In the genomic region with DNA sequence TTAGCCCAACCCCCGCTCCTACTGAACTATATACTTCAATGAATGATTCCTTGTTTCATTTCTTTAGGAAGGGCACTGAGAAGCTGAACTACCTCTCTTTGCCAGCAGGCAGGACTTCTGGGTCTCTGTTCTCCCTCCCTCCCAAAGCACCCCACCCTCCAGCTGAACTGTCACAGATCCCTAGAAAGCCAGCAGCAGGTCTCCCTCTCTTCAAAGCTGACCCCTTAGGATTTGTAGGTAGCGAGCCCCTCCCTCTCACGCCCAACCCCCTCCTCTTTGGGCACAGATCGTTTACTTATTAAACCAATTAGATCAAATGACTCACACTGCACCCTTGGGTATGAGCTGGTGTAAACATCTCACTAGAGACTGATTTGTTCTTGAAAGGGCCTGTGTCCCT, we compare ENCODE assay signal across 24 mouse cellular contexts. TPM values are rescaled to one million over a fixed set of nuclear protein-coding genes. Genes with fewer than 3 reads are reported as not detected.
DNase-seq lines count a peak whose midpoint lies in the region; ATAC-seq and TF ChIP-seq lines count a peak whose summit lies in the region.
"Had no signal": no experiment of that assay in that cellular context is flagged by ENCODE, and none has a peak within 500 bp of the region (broad histone marks: within the 10 kb centered on the region; RNA-seq: fewer than 3 reads in every experiment).

No protein-coding gene starts in this region.

- no peaks in the 10 kb centered on the region for H3K9me3 ChIP-seq in intestine, embryonic 16.5 days (ENCODE audit: control insufficient read depth, low read length)
- H3K9me3 ChIP-seq in stomach, postnatal 0 days (ENCODE audit: control insufficient read depth, low read length): no peaks in the 10 kb centered on the region
- H3K9me3 ChIP-seq: forebrain, embryonic 15.5 days; heart, embryonic 13.5 days; liver, embryonic 13.5 days; megakaryocyte, embryonic 14.5 days; neural tube, embryonic 12.5 days had no signal

- TF ChIP-seq EP300 in stomach, postnatal 0 days (optimal IDR thresholded peaks at IDR 0.05): no peak

- TF ChIP-seq CTCF in kidney, adult 2 months (conservative IDR thresholded peaks at IDR 0.05; ENCODE audit: insufficient read depth, insufficient read length, low read depth, low read length): no peak
- TF ChIP-seq CTCF in stomach, postnatal 0 days (IDR thresholded peaks at IDR 0.05; ENCODE audit: low read depth): no peak

- no peaks in the 10 kb centered on the region for H3K27me3 ChIP-seq in intestine, embryonic 16.5 days (replicated peaks; ENCODE audit: control insufficient read depth, insufficient read depth, low read length)
- H3K27me3 ChIP-seq in kidney, adult 2 months (replicated peaks; ENCODE audit: control insufficient read depth, insufficient read depth, low read length): no peaks in the 10 kb centered on the region
- H3K27me3 ChIP-seq in stomach, postnatal 0 days (ENCODE audit: control insufficient read depth, insufficient read depth, low read length): no peaks in the 10 kb centered on the region
- H3K27me3 ChIP-seq: forebrain, embryonic 15.5 days; heart, embryonic 13.5 days; liver, embryonic 13.5 days; neural tube, embryonic 12.5 days had no signal

- no peak for TF ChIP-seq POLR2A in kidney, adult 2 months (IDR thresholded peaks at IDR 0.05; ENCODE audit: low read depth, low read length)

- H3K36me3 ChIP-seq in intestine, embryonic 16.5 days (ENCODE audit: control insufficient read depth, insufficient read depth, low read length): no peaks in the 10 kb centered on the region
- H3K36me3 ChIP-seq in kidney, adult 2 months (ENCODE audit: control insufficient read depth, insufficient read depth, low read length): no peaks in the 10 kb centered on the region
- no peaks in the 10 kb centered on the region for H3K36me3 ChIP-seq in stomach, postnatal 0 days (ENCODE audit: control insufficient read depth, insufficient read depth, low read length)
- H3K36me3 ChIP-seq: forebrain, embryonic 15.5 days; heart, embryonic 13.5 days; liver, embryonic 13.5 days; neural tube, embryonic 12.5 days had no signal

- ATAC-seq in intestine, embryonic 16.5 days: peak; percentile 55
- ATAC-seq in stomach, postnatal 0 days (ENCODE audit: low FRiP score, low TSS enrichment): peak; percentile 24; the same call in 1 of the 2 replicates
- ATAC-seq: forebrain, embryonic 15.5 days; hindbrain, embryonic 16.5 days had no signal

- H3K9ac ChIP-seq in intestine, embryonic 16.5 days (ENCODE audit: low read depth, low read length): no peak overlapping the region
- no peak overlapping the region for H3K9ac ChIP-seq in stomach, postnatal 0 days (ENCODE audit: low read length)
- H3K9ac ChIP-seq: forebrain, embryonic 15.5 days; heart, embryonic 13.5 days; liver, embryonic 13.5 days; neural tube, embryonic 12.5 days had no signal

- H3K27ac ChIP-seq in intestine, embryonic 16.5 days (ENCODE audit: low read length): peak overlapping the region; percentile 61
- peak overlapping the region; percentile 92 for H3K27ac ChIP-seq in kidney, adult 2 months (ENCODE audit: insufficient read depth, low read depth, low read length)
- peak overlapping the region; percentile 67 for H3K27ac ChIP-seq in stomach, postnatal 0 days (replicated peaks)
- H3K27ac ChIP-seq: forebrain, embryonic 15.5 days; heart, embryonic 13.5 days; layer of hippocampus, adult 2 months; liver, embryonic 13.5 days; neural tube, embryonic 12.5 days had no signal

- peaks cover 18% of the 10 kb centered on the region; the same call in 1 of the 2 replicates for H3K4me1 ChIP-seq in intestine, embryonic 16.5 days (ENCODE audit: control insufficient read depth, insufficient read depth, low read length)
- peaks cover 40% of the 10 kb centered on the region for H3K4me1 ChIP-seq in kidney, adult 2 months (ENCODE audit: control insufficient read depth, insufficient read depth, low read length)
- no peaks in the 10 kb centered on the region for H3K4me1 ChIP-seq in stomach, postnatal 0 days (replicated peaks; ENCODE audit: control insufficient read depth, insufficient read depth)
- H3K4me1 ChIP-seq: forebrain, embryonic 15.5 days; heart, embryonic 13.5 days; megakaryocyte, embryonic 14.5 days; neural tube, embryonic 12.5 days had no signal

- H3K4me2 ChIP-seq in intestine, embryonic 16.5 days (ENCODE audit: low read depth, low read length): 0 out of 2 replicates have a peak overlapping the region, but pooled peaks have one; percentile 17
- no peak overlapping the region for H3K4me2 ChIP-seq in stomach, postnatal 0 days (replicated peaks; ENCODE audit: low read depth)
- H3K4me2 ChIP-seq: forebrain, embryonic 15.5 days; heart, embryonic 13.5 days; liver, embryonic 13.5 days; neural tube, embryonic 12.5 days had no signal

- peak; percentile 85 for DNase-seq in kidney, adult 2 months
- DNase-seq in kidney, postnatal 14 days: peak; percentile 75
- peak; percentile 26 for DNase-seq in stomach, postnatal 0 days (ENCODE audit: low spot score)
- no peak for DNase-seq in urinary bladder, postnatal 25 days (ENCODE audit: low spot score)
- no peak for DNase-seq in right cerebral cortex, postnatal 25 days
- DNase-seq in spleen, adult 12 weeks (ENCODE audit: low spot score): no peak
- DNase-seq: adrenal gland, adult 2 months; cerebellum, adult 11 months; cerebellum, postnatal 36 days; heart, postnatal 4 days; liver, embryonic 13.5 days; lung, postnatal 10 days; thymus, adult 18-20 months had no signal

- WGBS in intestine, embryonic 16.5 days: 34% methylated on average over 4 of the region's 4 CpGs
- WGBS in kidney, adult 2 months: 34% methylated on average over 4 of the region's 4 CpGs
- WGBS in stomach, postnatal 0 days: 42% methylated on average over 4 of the region's 4 CpGs

- no peak overlapping the region for H3K4me3 ChIP-seq in intestine, embryonic 16.5 days (ENCODE audit: low read length)
- no peak overlapping the region for H3K4me3 ChIP-seq in kidney, adult 2 months (ENCODE audit: insufficient read depth, low read depth, low read length)
- no peak overlapping the region for H3K4me3 ChIP-seq in stomach, postnatal 0 days (ENCODE audit: low read depth, low read length)
- H3K4me3 ChIP-seq: erythroblast, embryonic 14.5 days; forebrain, embryonic 15.5 days; heart, embryonic 13.5 days; layer of hippocampus, adult 2 months; liver, embryonic 13.5 days; megakaryocyte, embryonic 14.5 days; neural tube, embryonic 12.5 days had no signal

RNA-seq across cellular contexts. Expression of a gene that starts 39.5 kb away (rescaled TPM):
- 0.23 and 0.43 TPM in 2 replicates for polyA plus RNA-seq in intestine, embryonic 16.5 days (2015; fragmentation: Nextera tagmentation; extraction: Ambion mirVana)
- 0.09 and 0.22 TPM in 2 replicates for polyA plus RNA-seq in kidney, adult 2 months (2012; rRNA removed)
- 0.35 and 0.51 TPM in 2 replicates for polyA plus RNA-seq in stomach, postnatal 0 days (2015; fragmentation: Nextera tagmentation; extraction: Ambion mirVana)
- polyA plus RNA-seq: erythroblast, embryonic 14.5 days; forebrain, embryonic 15.5 days; gonadal fat pad, adult 2 months; heart, embryonic 13.5 days; limb, embryonic 11.5 days; liver, embryonic 13.5 days; urinary bladder, adult 2 months had no signal

RNA-seq across cellular contexts. Expression of a gene that starts 39.7 kb away (rescaled TPM):
- 1.1 and 1.3 TPM in 2 replicates for polyA plus RNA-seq in intestine, embryonic 16.5 days (2015; fragmentation: Nextera tagmentation; extraction: Ambion mirVana)
- polyA plus RNA-seq in kidney, adult 2 months (2012; rRNA removed): 28.9 and 35.3 TPM in 2 replicates
- polyA plus RNA-seq in stomach, postnatal 0 days (2015; fragmentation: Nextera tagmentation; extraction: Ambion mirVana): 0.74 and 0.85 TPM in 2 replicates

Comparison
In these comparisons a context has a peak if more than half of its experiments do, and no peak if none do; other contexts are left out.
1. DNase-seq: peak in kidney, adult 2 months (single experiment), kidney, postnatal 14 days (single experiment) and stomach, postnatal 0 days (single experiment); none in urinary bladder, postnatal 25 days (single experiment), right cerebral cortex, postnatal 25 days (single experiment) and spleen, adult 12 weeks (single experiment).
2. RNA of a gene that starts 39.7 kb away (polyA plus RNA-seq): 28.9 to 35.3 TPM in kidney, adult 2 months; 1.1 to 1.3 TPM in intestine, embryonic 16.5 days and 0.74 to 0.85 TPM in stomach, postnatal 0 days; every median in the first group is over 10 times any median in the second.
3. Peak in every context shown above with its lines, with median percentiles within 50 percentile points of each other: H3K27ac ChIP-seq.